Mouse (Mus musculus) stomach, embryonic 14.5 days (tissue): ENCODE data around the gene Insl3. TPM values are rescaled to one million over a fixed set of nuclear protein-coding genes. Genes with fewer than 3 reads are reported as not detected.
"Not testable (repeated sequence)": the region's sequence is repeated elsewhere in the genome, so short reads cannot be mapped to it uniquely, and the experiment has no call there.

Experiments used
- ATAC-seq: fragments of 200-750 bp; cut with Nextera tagmentation; 2 replicates; pipeline ENCODE4 v1.8.0; 2017; ENCODE audit warnings: low read depth, moderate TSS enrichment; ENCODE audit not compliant: insufficient number of reproducible peaks, insufficient read depth, low FRiP score
- H3K27ac ChIP-seq: fragments of 300-500 bp; sonication (generic); 2 replicates; pipeline ENCODE4 v1.5.1; 2014; ENCODE audit warnings: mild to moderate bottlenecking, low read length, moderate library complexity, mixed read lengths
- H3K27me3 ChIP-seq: fragments of 300-500 bp; sonication (generic); 2 replicates; pipeline ENCODE4 v1.6.1; 2014; ENCODE audit warnings: low read length, control low read depth, mixed read lengths; ENCODE audit not compliant: control insufficient read depth, insufficient read depth
- H3K36me3 ChIP-seq: fragments of 300-500 bp; sonication (generic); 2 replicates; pipeline ENCODE4 v1.6.1; 2014; ENCODE audit warnings: mild to moderate bottlenecking, control low read depth, low read length, moderate library complexity, mixed read lengths; ENCODE audit not compliant: control insufficient read depth, insufficient read depth
- H3K4me1 ChIP-seq: fragments of 300-500 bp; sonication (generic); 2 replicates; pipeline ENCODE4 v1.6.1; 2014; ENCODE audit warnings: low read length, control low read depth, mixed read lengths; ENCODE audit not compliant: control insufficient read depth, insufficient read depth
- H3K4me2 ChIP-seq: fragments of 300-500 bp; sonication (generic); replicated peaks from 2 replicates; pipeline ENCODE4 v1.6.1; 2014; ENCODE audit warnings: low read depth, low read length, control low read depth
- H3K4me3 ChIP-seq: fragments of 300-500 bp; sonication (generic); 2 replicates; pipeline ENCODE4 v1.5.1; 2014; ENCODE audit warnings: low read depth, low read length, control low read depth
- H3K9ac ChIP-seq: fragments of 300-500 bp; sonication (generic); replicated peaks from 2 replicates; pipeline ENCODE4 v1.6.1; 2014; ENCODE audit warnings: low read depth, mild to moderate bottlenecking, control low read depth, low read length, moderate library complexity, mixed read lengths
- H3K9me3 ChIP-seq: fragments of 300-500 bp; sonication (generic); 2 replicates; pipeline ENCODE4 v1.6.1; 2016; ENCODE audit warnings: low read depth, low read length, control low read depth; ENCODE audit not compliant: control insufficient read depth
- WGBS: fragments of 180-500 bp; shearing (Covaris S2); extraction: QIAGEN DNeasy Blood & Tissue Kit; methylation state at CpG from one replicate; pipeline ENCODE4 v1.1.7; 2014; 5-methylcytosine and 5-hydroxymethylcytosine counted together
- polyA plus RNA-seq: library from polyadenylated mRNA; unstranded; fragments of >200 nt; fragmentation: Nextera tagmentation; extraction: Ambion mirVana; gene quantifications from 2 replicates; pipeline ENCODE4 v1.2.1, GENCODE M21; 2014

The Insl3 gene
- polyA plus RNA-seq, 1 experiment from 2014 or later = 1.3 TPM

GRCm38 (mm10) chr8:71692509-71692908 lies 3.5 kb downstream of the Insl3 start:
- no peak for ATAC-seq
- H3K9ac ChIP-seq = no peak overlapping the region
- H3K27ac ChIP-seq = no peak overlapping the region
- 6% methylated on average over 30 of the region's 30 CpGs for WGBS
- H3K9me3 ChIP-seq = no peaks in the 10 kb centered on the region
- H3K4me2 ChIP-seq = no peak overlapping the region
- H3K36me3 ChIP-seq = no peaks in the 10 kb centered on the region
- H3K4me1 ChIP-seq = peaks cover 4% of the 10 kb centered on the region; the same call in 1 of the 2 replicates
- H3K27me3 ChIP-seq = peaks cover 69% of the 10 kb centered on the region
- H3K4me3 ChIP-seq = no peak overlapping the region

- no peak overlapping the region; the same call in 1 of the 2 replicates for H3K4me2 ChIP-seq
- H3K4me3 ChIP-seq = peak overlapping the region; percentile 7; the same call in 1 of the 2 replicates
- no peaks in the 10 kb centered on the region for H3K9me3 ChIP-seq
- 12% methylated on average over 68 of the region's 68 CpGs for WGBS
- peaks cover 4% of the 10 kb centered on the region; the same call in 1 of the 2 replicates for H3K4me1 ChIP-seq
- H3K27me3 ChIP-seq = peaks cover 60% of the 10 kb centered on the region
- H3K9ac ChIP-seq = no peak overlapping the region
- ATAC-seq = peak; percentile 47; the same call in 1 of the 2 replicates
- H3K36me3 ChIP-seq = no peaks in the 10 kb centered on the region
- H3K27ac ChIP-seq = no peak overlapping the region
Observed at GRCm38 (mm10) chr8:71693166-71694041, 4.4 kb downstream of the Insl3 start.

- not testable (repeated sequence) for H3K4me3 ChIP-seq, H3K4me1 ChIP-seq, ATAC-seq, H3K27ac ChIP-seq, H3K9ac ChIP-seq, H3K4me2 ChIP-seq, H3K9me3 ChIP-seq, H3K36me3 ChIP-seq
- peaks cover 43% of the 10 kb centered on the region for H3K27me3 ChIP-seq
- WGBS = 70% methylated on average over 12 of the region's 12 CpGs
Observed at GRCm38 (mm10) chr8:71695456-71695855, 6.4 kb downstream of the Insl3 start.

- H3K36me3 ChIP-seq = no peaks in the 10 kb centered on the region
- no peak overlapping the region for H3K9ac ChIP-seq
- H3K4me1 ChIP-seq = peaks cover 5% of the 10 kb centered on the region; the same call in 1 of the 2 replicates
- whole genome bisulfite sequencing = 7% methylated on average over 29 of the region's 29 CpGs
- peak overlapping the region; percentile 40 for H3K4me2 ChIP-seq
- no peak overlapping the region for H3K27ac ChIP-seq
- H3K9me3 ChIP-seq = no peaks in the 10 kb centered on the region
- peak overlapping the region; percentile 24 for H3K4me3 ChIP-seq
- ATAC-seq = 0 out of 2 replicates have a peak, but pooled peaks have one; percentile 53
- H3K27me3 ChIP-seq = peaks cover 13% of the 10 kb centered on the region
Observed at GRCm38 (mm10) chr8:71700493-71701269, 11.7 kb downstream of the Insl3 start.

GRCm38 (mm10) chr8:71701414-71702086 lies 12.5 kb downstream of the Insl3 start, which contains the start of gene B3gnt3:
Gene B3gnt3, minus strand, starts transcription at chr8:71701789.
- Histone ChIP-seq H3K4me1 (peaks cover 5% of the 10 kb centered on the region; the same call in 1 of the 2 replicates), H3K9me3 (no peaks in the 10 kb centered on the region), H3K4me3 (peak within 1 kb of the TSS; percentile 24), H3K27ac (peak within 1 kb of the TSS; percentile 15; the same call in 1 of the 2 replicates), H3K9ac (no peak within 1 kb of the TSS; the same call in 1 of the 2 replicates), H3K4me2 (peak within 1 kb of the TSS; percentile 40), H3K36me3 (no peaks in the 10 kb centered on the region), H3K27me3 (peaks cover 13% of the 10 kb centered on the region)
- WGBS = 16% methylated on average over 32 of the region's 34 CpGs
- no peak; the same call in 1 of the 2 replicates for ATAC-seq

GRCm38 (mm10) chr8:71702087-71702432 lies 13.0 kb downstream of the Insl3 start:
- no peaks in the 10 kb centered on the region for H3K36me3 ChIP-seq
- peaks cover 13% of the 10 kb centered on the region for H3K27me3 ChIP-seq
- no peak overlapping the region for H3K9ac ChIP-seq
- peaks cover 5% of the 10 kb centered on the region; the same call in 1 of the 2 replicates for H3K4me1 ChIP-seq
- 30% methylated on average over 4 of the region's 4 CpGs for WGBS
- H3K27ac ChIP-seq = peak overlapping the region; percentile 15; the same call in 1 of the 2 replicates
- H3K4me3 ChIP-seq = no peak overlapping the region
- H3K9me3 ChIP-seq = no peaks in the 10 kb centered on the region
- no peak overlapping the region for H3K4me2 ChIP-seq
- ATAC-seq = no peak

GRCm38 (mm10) chr8:71702923-71703322 lies 13.9 kb downstream of the Insl3 start:
- H3K27me3 ChIP-seq = peaks cover 13% of the 10 kb centered on the region
- 61% methylated on average over 3 of the region's 3 CpGs for WGBS

GRCm38 (mm10) chr8:71703400-71703799 lies 14.4 kb downstream of the Insl3 start:
- peaks cover 13% of the 10 kb centered on the region for H3K27me3 ChIP-seq

More at GRCm38 (mm10) chr8:71702923-71703322, 13.9 kb downstream of the Insl3 start:
- H3K4me1 ChIP-seq = peaks cover 5% of the 10 kb centered on the region; the same call in 1 of the 2 replicates
- no peak overlapping the region for H3K27ac ChIP-seq
- no peaks in the 10 kb centered on the region for H3K36me3 ChIP-seq
- peak; percentile 48; the same call in 1 of the 2 replicates for ATAC-seq
- H3K4me2 ChIP-seq = no peak overlapping the region
- no peak overlapping the region for H3K4me3 ChIP-seq
- no peaks in the 10 kb centered on the region for H3K9me3 ChIP-seq
- H3K9ac ChIP-seq = no peak overlapping the region

More at GRCm38 (mm10) chr8:71703400-71703799, 14.4 kb downstream of the Insl3 start:
- H3K4me1 ChIP-seq, H3K9me3 ChIP-seq, ATAC-seq, H3K36me3 ChIP-seq, H3K9ac ChIP-seq, H3K4me2 ChIP-seq, H3K27ac ChIP-seq, H3K4me3 ChIP-seq: not testable (repeated sequence)
